Mouse (Mus musculus): Measurements from ENCODE around the gene Tet1. TPM values are rescaled to one million over a fixed set of nuclear protein-coding genes. Genes with fewer than 3 reads are reported as not detected.

Gene Tet1
- polyA plus RNA-seq, 1 experiment from 2014 or later, result 39.5 TPM

GRCm38 (mm10) chr10:62884517-62884916 lies 24.3 kb downstream of the Tet1 start:
- no peaks in the 10 kb centered on the region for H3K36me3 ChIP-seq (ENCODE audit: control insufficient read depth, insufficient read depth, low read length)
- no peak for ATAC-seq
- peaks cover 14% of the 10 kb centered on the region for H3K4me1 ChIP-seq (ENCODE audit: control insufficient read depth, insufficient read depth, low read depth, low read length)
- peaks cover 7% of the 10 kb centered on the region; the same call in 1 of the 2 replicates for H3K27me3 ChIP-seq (replicated peaks; ENCODE audit: control insufficient read depth, insufficient read depth, low read length)
- no peak overlapping the region for H3K9ac ChIP-seq (ENCODE audit: low read depth, low read length)
- no peak overlapping the region for H3K4me3 ChIP-seq (ENCODE audit: low read length)
- H3K27ac ChIP-seq (ENCODE audit: low read depth, low read length), result no peak overlapping the region
- H3K4me2 ChIP-seq (ENCODE audit: low read length), result no peak overlapping the region
- H3K9me3 ChIP-seq (ENCODE audit: control insufficient read depth, low read length), result 0 out of 2 replicates have a peak, but pooled peaks cover under 1% of the 10 kb centered on the region
- WGBS, result 29% methylated on average over 1 of the region's 1 CpGs

- Histone ChIP-seq H3K4me1 (ENCODE audit: control insufficient read depth, insufficient read depth, low read depth, low read length) (peaks cover 14% of the 10 kb centered on the region), H3K36me3 (ENCODE audit: control insufficient read depth, insufficient read depth, low read length) (no peaks in the 10 kb centered on the region), H3K27me3 (replicated peaks; ENCODE audit: control insufficient read depth, insufficient read depth, low read length) (peaks cover 7% of the 10 kb centered on the region; the same call in 1 of the 2 replicates), H3K4me3 (ENCODE audit: low read length) (no peak overlapping the region), H3K27ac (ENCODE audit: low read depth, low read length) (no peak overlapping the region), H3K9ac (ENCODE audit: low read depth, low read length) (no peak overlapping the region), H3K4me2 (ENCODE audit: low read length) (no peak overlapping the region), H3K9me3 (ENCODE audit: control insufficient read depth, low read length) (0 out of 2 replicates have a peak, but pooled peaks cover 3% of the 10 kb centered on the region)
- 10% methylated on average over 9 of the region's 9 CpGs for WGBS
- ATAC-seq, result no peak
Measured at GRCm38 (mm10) chr10:62883933-62884372, 24.8 kb downstream of the Tet1 start.

- Histone ChIP-seq H3K36me3 (ENCODE audit: control insufficient read depth, insufficient read depth, low read length) (no peaks in the 10 kb centered on the region), H3K4me1 (ENCODE audit: control insufficient read depth, insufficient read depth, low read depth, low read length) (peaks cover 6% of the 10 kb centered on the region), H3K9ac (ENCODE audit: low read depth, low read length) (no peak overlapping the region), H3K4me3 (ENCODE audit: low read length) (no peak overlapping the region), H3K27me3 (replicated peaks; ENCODE audit: control insufficient read depth, insufficient read depth, low read length) (peaks cover 4% of the 10 kb centered on the region; the same call in 1 of the 2 replicates), H3K27ac (ENCODE audit: low read depth, low read length) (no peak overlapping the region), H3K4me2 (ENCODE audit: low read length) (no peak overlapping the region), H3K9me3 (ENCODE audit: control insufficient read depth, low read length) (0 out of 2 replicates have a peak, but pooled peaks cover 3% of the 10 kb centered on the region)
- ATAC-seq, result no peak
- WGBS, result 48% methylated on average over 5 of the region's 5 CpGs
Measured at GRCm38 (mm10) chr10:62881211-62881610, 27.6 kb downstream of the Tet1 start.

GRCm38 (mm10) chr10:62878056-62878455 lies 30.7 kb downstream of the Tet1 start:
- H3K9me3 ChIP-seq (ENCODE audit: control insufficient read depth, low read length), result 0 out of 2 replicates have a peak, but pooled peaks cover 3% of the 10 kb centered on the region
- no peak overlapping the region for H3K27ac ChIP-seq (ENCODE audit: low read depth, low read length)
- H3K4me3 ChIP-seq (ENCODE audit: low read length), result no peak overlapping the region
- ATAC-seq, result no peak
- H3K36me3 ChIP-seq (ENCODE audit: control insufficient read depth, insufficient read depth, low read length), result no peaks in the 10 kb centered on the region
- H3K4me2 ChIP-seq (ENCODE audit: low read length), result no peak overlapping the region
- H3K4me1 ChIP-seq (ENCODE audit: control insufficient read depth, insufficient read depth, low read depth, low read length), result no peaks in the 10 kb centered on the region
- WGBS, result 91% methylated on average over 13 of the region's 13 CpGs
- no peaks in the 10 kb centered on the region for H3K27me3 ChIP-seq (replicated peaks; ENCODE audit: control insufficient read depth, insufficient read depth, low read length)
- no peak overlapping the region for H3K9ac ChIP-seq (ENCODE audit: low read depth, low read length)

- no peak for ATAC-seq
Measured at GRCm38 (mm10) chr10:62875565-62875964, 33.2 kb downstream of the Tet1 start.

GRCm38 (mm10) chr10:62874828-62875227 lies 34.0 kb downstream of the Tet1 start:
- no peaks in the 10 kb centered on the region for H3K27me3 ChIP-seq (replicated peaks; ENCODE audit: control insufficient read depth, insufficient read depth, low read length)
- 0 out of 2 replicates have a peak, but pooled peaks cover 3% of the 10 kb centered on the region for H3K9me3 ChIP-seq (ENCODE audit: control insufficient read depth, low read length)
- no peak overlapping the region for H3K9ac ChIP-seq (ENCODE audit: low read depth, low read length)
- 86% methylated on average over 4 of the region's 4 CpGs for WGBS
- no peak overlapping the region for H3K27ac ChIP-seq (ENCODE audit: low read depth, low read length)
- H3K4me2 ChIP-seq (ENCODE audit: low read length), result no peak overlapping the region
- no peak overlapping the region for H3K4me3 ChIP-seq (ENCODE audit: low read length)
- ATAC-seq, result no peak
- no peaks in the 10 kb centered on the region for H3K36me3 ChIP-seq (ENCODE audit: control insufficient read depth, insufficient read depth, low read length)
- H3K4me1 ChIP-seq (ENCODE audit: control insufficient read depth, insufficient read depth, low read depth, low read length), result no peaks in the 10 kb centered on the region

More at GRCm38 (mm10) chr10:62875565-62875964, 33.2 kb downstream of the Tet1 start:
- no peak overlapping the region for H3K4me3 ChIP-seq (ENCODE audit: low read length)
- H3K27ac ChIP-seq (ENCODE audit: low read depth, low read length), result no peak overlapping the region
- no peak overlapping the region for H3K9ac ChIP-seq (ENCODE audit: low read depth, low read length)
- H3K4me1 ChIP-seq (ENCODE audit: control insufficient read depth, insufficient read depth, low read depth, low read length), result no peaks in the 10 kb centered on the region
- no peaks in the 10 kb centered on the region for H3K27me3 ChIP-seq (replicated peaks; ENCODE audit: control insufficient read depth, insufficient read depth, low read length)
- 86% methylated on average over 4 of the region's 4 CpGs for WGBS
- 0 out of 2 replicates have a peak, but pooled peaks cover 3% of the 10 kb centered on the region for H3K9me3 ChIP-seq (ENCODE audit: control insufficient read depth, low read length)
- no peak overlapping the region for H3K4me2 ChIP-seq (ENCODE audit: low read length)
- H3K36me3 ChIP-seq (ENCODE audit: control insufficient read depth, insufficient read depth, low read length), result no peaks in the 10 kb centered on the region

GRCm38 (mm10) chr10:62866035-62866791 lies 42.6 kb downstream of the Tet1 start:
- WGBS, result 6% methylated on average over 11 of the region's 11 CpGs
- H3K4me1 ChIP-seq (ENCODE audit: control insufficient read depth, insufficient read depth, low read depth, low read length), result peaks cover 20% of the 10 kb centered on the region
- peak overlapping the region; percentile 79 for H3K4me2 ChIP-seq (ENCODE audit: low read length)
- ATAC-seq, result peak; percentile 46
- H3K27me3 ChIP-seq (replicated peaks; ENCODE audit: control insufficient read depth, insufficient read depth, low read length), result no peaks in the 10 kb centered on the region
- H3K4me3 ChIP-seq (ENCODE audit: low read length), result peak overlapping the region; percentile 55
- H3K27ac ChIP-seq (ENCODE audit: low read depth, low read length), result peak overlapping the region; percentile 98
- no peaks in the 10 kb centered on the region for H3K9me3 ChIP-seq (ENCODE audit: control insufficient read depth, low read length)
- peak overlapping the region; percentile 85 for H3K9ac ChIP-seq (ENCODE audit: low read depth, low read length)
- no peaks in the 10 kb centered on the region for H3K36me3 ChIP-seq (ENCODE audit: control insufficient read depth, insufficient read depth, low read length)

- Histone ChIP-seq H3K9me3 (ENCODE audit: control insufficient read depth, low read length) (no peaks in the 10 kb centered on the region), H3K9ac (ENCODE audit: low read depth, low read length) (peak overlapping the region; percentile 85), H3K4me1 (ENCODE audit: control insufficient read depth, insufficient read depth, low read depth, low read length) (peaks cover 20% of the 10 kb centered on the region), H3K4me2 (ENCODE audit: low read length) (peak overlapping the region; percentile 79), H3K36me3 (ENCODE audit: control insufficient read depth, insufficient read depth, low read length) (no peaks in the 10 kb centered on the region), H3K4me3 (ENCODE audit: low read length) (peak overlapping the region; percentile 55), H3K27me3 (replicated peaks; ENCODE audit: control insufficient read depth, insufficient read depth, low read length) (no peaks in the 10 kb centered on the region), H3K27ac (ENCODE audit: low read depth, low read length) (peak overlapping the region; percentile 98)
- ATAC-seq, result peak; percentile 98
- under 1% methylated on average over 28 of the region's 28 CpGs for WGBS
Measured at GRCm38 (mm10) chr10:62865167-62866034, 43.4 kb downstream of the Tet1 start.

All from hindbrain, embryonic 16.5 days (tissue).